Mouse (Mus musculus) adrenal gland, adult 8-10 months (tissue): ENCODE measurements around the gene Gpr108. TPM values are rescaled to one million over a fixed set of nuclear protein-coding genes. Genes with fewer than 3 reads are reported as not detected.
A peak's percentile ranks its signal among the peaks of the same experiment; 100 is the strongest.

ENCODE experiments used
- DNase-seq: peaks from one replicate; pipeline ENCODE4 v3.0.0; 2022
- total RNA-seq, 4 experiments: library from RNA; stranded (reverse); gene quantifications; 2 replicates each; pipeline ENCODE4 v1.2.4; 2022

Gpr108 gene
- total RNA-seq, 4 experiments from 2014 or later = 98.6 to 107 (median 102) TPM

DNA sequence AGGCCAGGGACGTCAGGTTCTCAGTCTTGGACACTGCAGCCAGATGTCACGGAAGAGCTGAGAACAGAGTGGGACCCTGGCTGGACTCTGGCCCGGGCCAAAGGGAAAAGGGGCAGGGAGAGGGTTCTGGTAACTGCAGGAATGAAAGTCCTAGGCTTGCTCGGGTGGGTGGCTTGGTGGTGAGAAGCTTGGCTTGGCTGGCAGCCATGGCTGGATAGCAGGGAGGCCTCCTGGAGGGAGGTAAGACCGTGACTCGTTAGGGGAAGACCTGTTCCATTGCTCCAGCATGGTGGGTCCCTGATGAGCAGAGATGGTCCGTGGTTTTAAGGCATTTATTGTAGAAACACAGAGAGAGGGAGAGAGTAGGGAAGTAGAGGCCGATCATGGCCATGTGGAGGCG, 23.1 kb upstream of the Gpr108 start:
- no peak for DNase-seq

DNA sequence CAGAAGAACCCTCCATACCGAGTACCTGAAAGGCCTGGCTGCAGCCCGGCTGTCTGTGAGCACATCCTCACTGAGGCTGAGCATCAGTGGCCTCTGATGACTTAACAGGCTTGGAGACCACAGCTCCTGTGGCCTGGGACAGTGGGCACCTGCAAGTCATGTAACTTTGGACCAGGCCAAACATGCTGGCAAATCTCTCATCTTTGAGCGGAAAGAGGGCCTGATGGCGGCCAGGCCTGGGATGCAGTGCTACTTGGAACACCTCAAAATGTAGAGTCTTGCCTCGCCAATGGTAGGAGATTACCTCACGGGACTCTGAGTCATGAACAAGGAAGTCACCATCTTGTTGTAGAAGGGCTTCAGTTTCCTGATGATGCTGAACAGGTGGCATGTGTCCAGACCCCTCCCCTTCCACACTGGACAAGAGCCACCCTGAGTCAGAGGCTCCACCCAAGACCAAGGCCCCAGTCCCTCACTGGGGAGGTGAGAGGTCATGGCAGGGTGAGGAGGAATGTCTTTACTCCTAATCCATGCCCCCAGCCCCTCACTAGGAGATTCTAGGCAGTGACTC, 19.4 kb upstream of the Gpr108 start:
- no peak for DNase-seq

DNA sequence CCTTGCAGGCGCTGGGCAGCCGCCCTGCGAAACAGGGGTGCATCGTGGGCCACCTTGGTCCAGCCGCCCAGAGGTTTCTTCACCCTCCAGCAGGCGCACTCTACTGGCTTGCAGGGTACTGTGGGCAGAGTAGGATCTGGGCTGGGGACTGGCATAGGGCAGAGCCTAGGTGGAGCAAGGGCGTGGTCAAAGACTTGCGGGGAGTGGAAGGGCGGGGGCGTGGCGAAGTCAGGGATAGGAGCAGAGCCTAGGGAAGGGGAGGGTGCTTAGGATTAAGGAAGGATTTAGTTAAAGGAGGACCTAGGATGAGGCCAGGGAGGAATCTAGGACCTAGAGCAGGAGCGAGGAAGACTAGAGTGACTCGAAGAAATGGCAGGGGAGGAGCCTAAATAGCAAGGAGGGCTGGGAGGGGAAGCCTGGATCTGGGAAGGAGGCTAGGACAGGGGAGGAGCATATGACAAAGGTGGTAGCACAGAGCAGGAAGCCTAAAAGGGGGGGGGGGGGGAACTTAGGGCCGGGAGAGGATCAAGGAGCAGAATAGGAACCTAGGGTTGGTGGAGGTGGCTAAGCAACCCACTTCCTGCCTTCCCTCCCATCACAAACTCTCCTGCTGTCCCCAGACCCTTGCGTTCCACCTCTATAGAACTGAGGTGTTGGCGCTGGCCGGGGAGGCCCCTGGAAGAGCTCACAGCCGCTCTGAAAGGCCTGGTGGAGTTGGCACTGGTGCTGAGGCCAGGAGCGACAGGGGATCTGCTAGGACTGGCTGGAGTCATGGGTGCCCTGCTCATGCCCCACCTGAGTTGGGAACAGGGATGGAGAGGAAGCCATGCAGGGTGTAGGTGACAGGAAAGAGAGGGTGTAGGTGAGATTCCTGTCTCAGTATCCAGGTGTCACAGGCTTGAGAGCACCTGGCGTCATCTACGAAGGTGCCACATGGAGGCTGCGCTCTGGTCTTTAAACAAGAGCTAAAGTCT, 17.0 kb upstream of the Gpr108 start:
- DNase-seq = peak; percentile 88

DNA sequence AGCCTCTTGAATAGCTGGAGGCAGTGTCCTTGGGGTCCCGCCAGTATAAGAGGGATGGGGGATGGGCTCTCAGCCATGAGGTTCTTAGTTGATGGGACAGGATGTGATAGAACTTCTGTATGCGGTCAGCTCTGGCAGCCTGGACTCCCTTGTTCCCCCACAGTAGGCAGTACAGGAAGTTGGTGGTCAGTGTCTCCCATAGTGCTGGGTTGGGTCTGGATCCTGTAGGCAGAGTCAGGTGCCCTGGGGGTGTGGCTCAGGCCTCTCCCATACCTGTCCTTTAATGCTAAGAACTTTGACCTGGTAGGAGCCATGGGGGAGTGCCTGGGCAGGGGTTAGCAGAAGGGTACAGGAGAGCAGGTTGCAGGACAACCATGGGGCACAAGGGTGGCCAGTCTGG, 15.9 kb upstream of the Gpr108 start:
- no peak for DNase-seq

DNA sequence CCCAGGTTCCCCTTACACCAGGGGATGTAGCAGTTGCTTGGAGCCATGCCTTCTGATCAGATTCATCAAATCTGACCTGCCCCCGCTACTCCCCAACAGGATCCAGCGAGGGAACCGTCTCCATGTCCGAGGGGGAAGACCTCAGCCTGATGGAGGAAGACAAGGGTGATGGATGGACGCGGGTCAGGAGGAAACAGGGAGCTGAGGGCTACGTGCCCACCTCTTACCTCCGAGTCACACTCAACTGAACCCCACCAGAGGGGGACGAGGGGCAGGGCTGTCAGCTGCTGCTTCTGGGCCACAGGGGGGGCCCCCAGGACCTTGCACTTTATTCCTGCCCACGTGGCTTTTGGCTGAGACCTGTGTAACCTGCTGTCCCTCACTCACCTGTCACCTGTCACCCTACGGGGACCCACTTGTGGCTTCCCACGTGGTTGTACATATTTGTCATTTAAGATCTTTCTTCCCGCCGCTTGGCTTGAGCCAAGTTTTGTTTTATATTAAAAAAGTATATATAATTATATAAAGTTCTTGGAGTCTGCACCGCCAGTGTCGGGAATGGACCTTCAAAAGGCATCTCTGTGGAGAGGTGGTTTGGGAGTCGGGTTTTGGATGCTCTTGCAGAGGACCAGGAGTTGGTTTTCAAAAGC, 14.8 kb upstream of the Gpr108 start:
- DNase-seq = no peak

DNA sequence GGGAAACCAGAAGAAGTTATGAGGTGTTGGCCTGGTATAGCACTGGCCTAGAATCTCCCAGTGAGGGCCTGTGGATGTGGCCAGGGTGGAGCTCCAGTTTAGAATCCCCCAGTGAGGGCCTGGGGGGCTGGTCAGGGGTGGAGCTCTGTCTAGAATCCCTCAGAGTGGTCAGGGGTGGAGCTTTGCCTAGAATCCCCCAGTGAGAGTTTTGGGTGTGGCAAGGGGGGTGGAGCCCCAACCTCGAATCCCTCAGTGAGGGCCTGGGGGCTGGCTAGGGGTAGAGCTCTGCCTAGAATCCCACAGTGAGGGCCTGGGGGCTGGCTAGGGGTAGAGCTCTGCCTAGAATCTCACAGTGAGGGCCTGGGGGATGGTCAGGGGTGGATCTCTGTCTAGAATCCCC, 13.6 kb upstream of the Gpr108 start:
- no peak for DNase-seq

DNA sequence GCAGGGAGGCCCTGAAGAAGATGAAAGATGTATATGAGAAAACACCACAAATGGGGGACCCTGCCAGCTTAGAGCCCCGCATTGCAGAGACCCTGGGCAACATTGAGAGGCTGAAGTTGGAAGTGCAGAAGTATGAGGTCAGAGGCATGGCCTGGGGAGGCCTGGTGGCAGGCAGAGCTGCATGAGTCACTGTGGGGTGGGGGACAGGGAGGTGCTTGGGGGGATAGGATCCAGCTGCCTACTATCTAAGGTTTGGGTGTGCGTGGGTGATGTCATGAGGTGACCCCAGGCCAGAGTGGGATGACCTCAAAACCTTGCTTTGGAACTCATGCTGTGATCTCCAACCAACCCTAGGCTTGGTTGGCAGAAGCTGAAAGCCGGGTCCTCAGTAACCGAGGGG, 13.0 kb upstream of the Gpr108 start:
- DNase-seq = no peak

DNA sequence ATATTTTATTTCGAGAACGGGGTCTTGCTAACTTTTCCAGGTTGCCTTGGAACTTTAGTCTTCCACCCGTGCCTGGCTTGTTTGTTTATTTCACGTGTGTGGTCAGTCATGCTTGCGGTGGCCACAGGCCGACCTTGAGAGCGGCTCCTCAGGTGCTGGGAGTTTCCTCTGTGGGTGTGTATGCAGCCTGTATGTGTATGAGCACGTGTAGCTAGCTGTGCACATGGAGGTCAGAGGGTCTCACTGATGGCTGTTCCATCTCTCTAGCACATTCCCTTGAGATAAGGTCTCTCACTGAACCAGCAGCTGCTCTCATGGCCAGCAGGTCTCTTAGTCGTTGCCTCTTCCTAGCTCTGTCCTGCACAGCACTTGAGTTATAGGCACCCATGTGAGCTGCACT, 12.1 kb upstream of the Gpr108 start:
- no peak for DNase-seq

DNA sequence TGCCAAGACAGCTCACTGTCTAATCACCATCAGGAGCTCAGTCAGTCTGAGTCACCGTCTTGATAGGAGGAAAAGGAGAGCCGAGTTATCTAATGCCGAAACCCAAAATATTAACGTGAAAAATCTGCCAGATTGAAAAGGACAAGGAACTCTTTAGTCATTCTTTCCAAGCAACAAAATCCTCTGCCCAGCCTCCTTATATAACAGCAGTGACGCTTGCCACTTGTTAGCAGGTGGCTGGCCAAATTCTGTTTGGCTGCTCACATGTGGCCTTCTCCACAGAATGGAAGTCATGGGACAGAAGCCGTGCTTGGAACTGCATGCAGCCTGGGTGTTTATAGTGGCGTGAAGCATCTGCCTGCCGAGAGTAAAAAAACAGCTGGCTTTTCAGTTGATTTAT, 11.5 kb upstream of the Gpr108 start:
- no peak for DNase-seq

DNA sequence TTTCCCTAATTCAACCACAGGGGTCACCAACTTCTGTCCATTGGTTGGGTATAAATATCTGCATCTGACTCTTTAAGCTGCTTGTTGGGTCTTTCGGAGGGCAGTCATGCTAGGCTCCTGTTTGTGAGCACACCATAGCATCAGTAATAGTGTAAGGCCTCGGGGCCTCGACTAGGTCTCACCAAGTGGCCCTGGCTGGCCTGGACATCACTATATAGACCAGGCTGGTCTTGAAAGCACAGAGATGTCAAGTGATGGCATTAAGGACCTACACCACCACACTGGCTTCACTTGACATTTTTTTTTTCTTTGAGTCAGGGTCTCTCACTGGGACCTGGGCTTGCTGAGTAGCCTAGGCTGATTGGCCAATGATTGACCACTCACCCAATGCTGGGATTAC, 9.9 kb upstream of the Gpr108 start:
- no peak for DNase-seq

DNA sequence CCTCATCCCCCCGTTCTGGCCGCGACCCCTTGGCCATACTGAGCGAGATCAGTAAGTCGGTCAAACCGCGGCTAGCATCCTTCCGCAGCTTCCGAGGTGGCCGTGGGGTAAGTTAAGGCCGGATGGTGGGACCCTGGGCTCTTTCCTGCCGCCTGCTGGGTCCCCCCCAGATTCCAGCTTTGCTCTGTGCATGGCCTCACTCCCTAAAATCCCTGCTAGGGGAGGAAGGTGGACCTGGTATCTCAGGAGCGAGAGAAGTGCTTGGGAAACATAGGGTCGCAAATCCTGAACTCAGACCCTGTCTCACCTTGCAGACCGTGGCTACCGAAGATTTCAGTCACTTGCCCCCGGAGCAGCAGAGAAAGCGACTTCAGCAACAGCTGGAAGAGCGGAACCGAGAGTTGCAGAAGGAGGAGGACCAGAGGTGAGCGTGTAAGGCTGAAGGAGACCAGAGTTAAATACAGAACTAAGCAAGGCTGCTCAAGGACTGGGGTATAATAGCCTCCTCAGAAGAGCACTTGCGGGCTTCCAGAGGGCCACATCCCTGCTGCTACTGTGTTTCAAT, 8.8 kb upstream of the Gpr108 start:
- DNase-seq = no peak

DNA sequence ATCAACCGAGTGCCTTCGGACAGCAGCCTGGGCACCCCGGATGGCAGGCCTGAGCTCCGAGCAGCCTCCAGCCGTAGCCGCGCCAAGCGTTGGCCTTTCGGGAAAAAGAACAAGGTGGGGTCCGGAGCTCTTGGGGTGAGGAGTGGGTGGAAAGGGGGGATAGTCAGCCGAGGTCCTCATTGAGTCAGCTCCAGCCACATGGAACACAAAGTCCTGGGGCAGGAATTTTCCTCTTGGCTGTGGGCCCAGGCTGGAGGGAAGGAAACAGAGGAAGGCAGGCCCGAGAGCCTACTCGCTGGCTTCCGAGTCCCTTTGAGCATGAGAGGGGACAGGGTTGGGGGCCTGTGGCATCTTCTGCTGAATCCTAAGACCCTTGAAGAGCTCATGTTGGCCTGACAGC, 7.1 kb upstream of the Gpr108 start:
- DNase-seq = no peak

DNA sequence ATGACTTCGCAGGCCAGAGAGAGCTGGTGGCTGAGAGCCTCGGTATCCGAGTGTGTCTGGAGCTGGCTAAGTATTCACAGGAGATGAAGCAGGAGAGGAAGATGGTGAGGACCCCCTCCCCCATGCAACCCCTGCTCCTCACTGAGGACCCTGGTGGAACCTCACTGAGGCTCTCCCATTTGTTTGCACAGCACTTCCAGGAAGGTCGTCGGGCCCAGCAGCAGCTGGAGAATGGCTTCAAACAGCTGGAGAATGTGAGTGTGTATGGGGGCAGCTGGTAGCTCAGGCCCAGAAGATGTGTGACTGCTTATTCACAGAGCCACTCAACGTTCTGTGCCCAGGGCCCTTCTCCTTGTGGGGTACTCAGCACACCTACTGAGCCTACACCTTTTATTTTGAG, 5.1 kb upstream of the Gpr108 start:
- DNase-seq = no peak

DNA sequence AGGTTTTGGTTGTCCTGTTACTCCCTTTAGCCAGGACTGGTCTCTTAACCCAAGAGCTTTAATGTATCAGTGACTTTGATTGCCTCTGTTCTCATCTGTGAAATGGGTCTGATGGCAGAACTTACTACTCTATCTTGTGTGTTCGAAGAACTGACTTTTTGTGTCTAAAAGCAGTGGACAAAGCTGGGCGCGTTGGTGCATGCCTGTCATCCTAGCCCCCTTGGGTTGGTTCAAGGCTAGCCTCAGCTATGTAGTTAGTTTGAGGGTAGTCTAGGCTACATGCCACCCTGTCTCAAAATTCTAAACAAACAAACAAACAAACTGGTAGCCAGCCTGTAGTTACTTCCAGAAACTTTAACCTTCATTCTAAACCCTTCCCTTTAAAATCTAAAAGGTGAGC, 3.2 kb upstream of the Gpr108 start:
- DNase-seq = no peak

DNA sequence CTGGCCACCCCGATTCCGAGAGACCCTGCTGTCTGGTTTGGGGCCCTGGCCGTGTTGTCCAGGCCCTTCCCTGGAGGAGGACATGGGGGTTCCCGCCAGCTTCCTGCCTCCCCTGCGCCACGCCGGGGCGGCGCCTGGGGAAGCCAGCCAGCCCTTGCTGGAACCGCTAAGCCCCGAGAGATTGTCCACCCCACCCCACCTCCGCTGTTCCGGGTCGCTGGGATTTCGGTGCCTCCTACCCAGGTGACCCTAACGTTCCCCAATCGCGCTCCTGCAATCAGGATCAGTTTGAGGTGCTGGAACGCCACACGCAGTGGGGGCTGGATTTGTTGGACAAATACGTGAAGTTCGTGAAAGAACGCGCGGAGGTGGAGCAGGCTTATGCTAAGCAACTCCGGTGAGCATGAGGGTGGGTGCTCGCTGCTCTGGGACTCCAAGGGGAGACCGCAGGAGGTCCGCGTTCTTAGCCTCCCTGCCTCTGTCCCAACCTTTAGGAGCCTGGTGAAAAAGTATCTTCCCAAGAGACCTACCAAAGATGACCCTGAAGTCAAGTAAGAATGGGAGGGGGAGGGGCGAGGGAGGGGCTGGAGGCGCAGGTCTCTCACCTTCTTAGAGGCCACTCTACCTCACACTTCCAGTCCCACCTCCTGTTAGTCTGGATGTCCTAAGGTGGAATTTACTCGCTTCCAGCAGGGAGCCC, 2.4 kb upstream of the Gpr108 start:
- no peak for DNase-seq

DNA sequence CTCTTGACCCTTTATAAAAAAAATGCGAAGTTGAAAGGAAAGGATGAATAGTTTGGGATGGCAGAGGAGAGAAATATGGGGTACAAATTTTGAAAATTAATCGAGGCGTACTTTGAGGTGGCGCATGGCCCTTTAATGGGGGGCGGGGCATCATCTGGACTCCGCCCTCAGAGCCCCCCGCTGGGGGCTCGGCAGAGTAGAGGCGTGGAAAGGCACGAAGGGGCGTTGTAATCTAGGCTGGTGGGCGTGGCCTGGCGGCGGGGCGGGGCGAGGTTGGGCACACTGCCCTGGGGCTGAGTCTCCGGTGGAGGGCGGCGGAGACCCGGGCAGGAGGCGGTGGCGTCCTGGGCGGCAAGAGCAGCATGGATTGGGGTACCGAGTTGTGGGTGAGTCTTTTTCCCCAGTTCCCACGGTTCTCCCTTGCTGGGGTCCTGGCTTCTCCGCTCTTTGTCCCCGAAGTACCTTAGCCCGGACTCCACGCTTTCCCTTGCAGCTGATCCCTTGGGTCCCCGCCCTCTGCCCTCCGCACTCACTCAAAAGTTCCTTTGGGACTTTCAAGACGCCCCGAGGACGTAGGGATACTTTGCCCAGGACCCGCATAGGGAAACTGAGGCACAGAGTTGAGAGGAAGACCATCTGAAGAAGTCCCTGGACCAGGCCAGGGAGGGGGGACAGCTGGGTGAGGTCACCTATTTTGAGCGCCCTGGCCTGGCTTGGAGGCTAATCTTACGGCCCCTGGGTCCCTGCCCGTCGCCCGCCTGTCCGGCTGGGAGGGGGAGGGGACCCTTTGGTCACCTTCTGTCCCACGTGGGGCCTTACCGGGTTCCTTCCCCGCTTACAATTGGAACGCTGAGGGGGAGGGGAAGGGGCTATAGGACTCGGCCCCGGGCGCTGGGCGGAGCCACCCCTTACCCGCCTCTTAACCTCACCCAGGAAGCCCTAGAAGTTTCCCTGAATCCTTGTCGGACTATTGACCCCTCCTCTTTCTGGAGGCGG, 1.2 kb upstream of the Gpr108 start, which contains the start of gene Trip10:
Trip10 (plus strand) TSS at position 270 of the 996 bp plus-strand sequence.
- peak; percentile 94 for DNase-seq

DNA sequence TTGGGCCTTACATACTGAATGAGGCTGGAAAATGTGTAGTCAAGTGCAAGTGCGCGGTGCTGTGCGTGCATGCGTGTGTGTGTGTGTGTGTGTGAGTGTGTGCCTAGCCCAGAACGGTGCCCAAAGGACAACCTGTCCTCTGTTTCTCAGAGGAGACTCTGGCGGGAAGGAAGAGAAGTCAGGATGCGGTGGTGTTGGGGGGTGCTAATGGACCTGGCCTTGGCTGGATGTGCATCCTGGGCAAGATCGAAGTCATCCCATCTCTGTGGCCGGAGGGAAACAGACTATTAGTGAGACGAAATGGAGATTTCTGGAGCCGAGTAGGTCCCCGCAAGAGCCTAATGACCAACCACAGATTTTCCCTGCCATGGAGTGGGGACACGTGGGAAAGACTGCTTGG, 525 bp upstream of the Gpr108 start:
- no peak for DNase-seq

DNA sequence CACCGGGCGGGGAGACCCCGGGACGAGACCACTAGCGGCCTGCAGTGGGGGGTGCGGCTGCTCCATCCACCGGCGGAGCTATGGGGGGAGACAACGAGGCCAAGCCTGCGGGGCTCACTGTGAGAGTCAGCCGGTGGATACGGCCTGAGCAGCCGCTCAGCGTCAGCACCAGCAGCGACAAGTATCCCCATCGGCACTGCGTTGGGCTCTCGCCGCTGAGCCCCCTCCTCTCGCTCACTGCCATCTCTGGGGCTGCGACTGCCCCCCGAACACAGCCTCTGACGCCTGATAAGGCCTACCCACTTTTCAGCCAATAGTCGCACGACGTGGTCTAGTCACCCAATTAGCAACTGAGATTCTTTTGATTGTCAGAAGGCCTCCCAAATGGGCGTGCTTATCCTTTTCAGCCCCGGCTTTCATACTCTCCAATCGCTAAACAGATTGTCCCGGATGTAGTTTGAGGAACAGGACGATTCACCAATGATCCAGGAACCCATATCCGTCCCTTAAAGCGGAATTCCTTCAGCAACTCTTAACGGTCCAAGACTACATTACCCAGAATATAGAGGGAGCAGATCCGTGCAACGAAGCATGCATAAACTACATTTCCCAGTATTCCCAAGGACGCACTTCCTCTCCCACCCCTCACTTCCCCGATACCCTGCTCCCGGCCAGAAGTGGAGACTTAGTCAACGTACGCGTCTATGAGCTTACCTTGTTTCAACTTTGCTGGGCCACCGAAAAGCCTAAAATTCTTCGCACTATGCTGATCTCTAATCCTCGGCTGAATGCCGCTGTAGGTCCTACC, 649 bp downstream of the Gpr108 start:
- DNase-seq = peak; percentile 96

DNA sequence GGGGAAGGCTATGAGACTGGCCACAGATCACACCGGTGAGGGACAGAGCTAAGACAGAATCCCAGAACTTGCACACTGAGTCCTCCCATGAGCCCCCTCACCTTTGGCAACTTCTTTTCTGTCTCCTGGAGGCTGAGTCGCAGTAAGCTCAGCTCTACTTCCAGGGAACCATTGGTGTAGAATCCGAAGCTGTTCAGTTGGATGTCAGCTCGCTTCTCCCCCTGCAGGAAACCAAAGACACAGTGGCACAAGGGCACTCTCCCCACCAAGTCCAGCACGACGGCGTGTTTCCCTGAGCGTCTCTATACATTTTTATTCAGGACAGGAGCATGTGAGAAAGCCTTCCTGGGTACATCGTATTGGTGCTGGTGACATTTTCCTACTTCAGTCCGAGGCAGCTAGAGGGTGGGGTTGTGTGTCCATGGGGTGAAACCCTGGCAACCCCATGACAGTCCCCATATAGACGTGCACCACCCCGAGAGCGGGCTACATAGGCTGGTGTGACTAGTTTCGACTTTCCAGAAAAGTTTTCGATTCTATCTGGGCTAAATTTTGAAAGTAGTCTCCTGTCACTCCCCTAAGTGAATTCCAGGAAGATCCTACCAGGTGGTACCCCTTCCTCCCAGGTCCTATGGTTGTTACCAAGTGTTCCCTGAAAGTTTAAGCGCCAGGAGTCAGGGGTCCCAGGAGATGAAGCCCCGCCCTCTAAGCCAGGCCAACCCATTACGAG, 1.4 kb downstream of the Gpr108 start:
- DNase-seq = no peak
